Mouse (Mus musculus) bone marrow macrophage, adult 2 months (primary cell): ENCODE measurements around the gene Grem1. TPM values are rescaled to one million over a fixed set of nuclear protein-coding genes. Genes with fewer than 3 reads are reported as not detected.

Experiments used
- H3K27ac ChIP-seq: 2 replicates; pipeline ENCODE4 v1.5.1; 2012; ENCODE audit warnings: low read depth, low read length; ENCODE audit not compliant: insufficient read depth
- H3K4me1 ChIP-seq: 2 replicates; pipeline ENCODE4 v1.6.1; 2012; ENCODE audit warnings: low read length; ENCODE audit not compliant: control insufficient read depth, insufficient read depth
- H3K4me3 ChIP-seq: 2 replicates; pipeline ENCODE4 v1.5.1; 2012; ENCODE audit warnings: mild to moderate bottlenecking, low read length, moderate library complexity; ENCODE audit not compliant: insufficient read depth
- CTCF ChIP-seq: IDR thresholded peaks from 2 replicates; pipeline ENCODE4 v1.5.1; 2012; ENCODE audit warnings: low read depth, mild to moderate bottlenecking, low read length, moderate library complexity
- POLR2A ChIP-seq: IDR thresholded peaks from 2 replicates; pipeline ENCODE4 v1.6.1; 2012; ENCODE audit warnings: mild to moderate bottlenecking, low read depth, low read length, borderline replicate concordance
- polyA plus RNA-seq: library from polyadenylated mRNA; stranded (reverse); fragments of >200 nt; gene quantifications from 2 replicates; pipeline ENCODE4 v1.2.4, GENCODE M21; 2012; ENCODE audit not compliant: missing spikeins, insufficient read depth, insufficient read length

Grem1 gene
- polyA plus RNA-seq, 1 experiment = 2.2 TPM

GRCm38 (mm10) chr2:113696222-113696621, 62.2 kb downstream of the Grem1 start:
- no peak for TF ChIP-seq CTCF
- TF ChIP-seq POLR2A = no peak
- Histone ChIP-seq H3K27ac (no peak overlapping the region), H3K4me1 (no peaks in the 10 kb centered on the region), H3K4me3 (no peak overlapping the region)

Other genes starting within 250 kb of the Grem1 start
- gene Scg5, start 70.5 kb upstream of the Grem1 start, polyA plus RNA-seq = not detected in 2 replicates
- 36.9 and 37.5 TPM in 2 replicates for gene Arhgap11a, start 90.0 kb upstream of the Grem1 start, polyA plus RNA-seq